Mouse (Mus musculus): ENCODE measurements at regions not wholly inside any gene's neighbourhood (a gene's known extent, or its start where the extent isn't known, plus 50 kb on each side); places are given as distances from the start of the nearest gene placed in this dataset.

DNA sequence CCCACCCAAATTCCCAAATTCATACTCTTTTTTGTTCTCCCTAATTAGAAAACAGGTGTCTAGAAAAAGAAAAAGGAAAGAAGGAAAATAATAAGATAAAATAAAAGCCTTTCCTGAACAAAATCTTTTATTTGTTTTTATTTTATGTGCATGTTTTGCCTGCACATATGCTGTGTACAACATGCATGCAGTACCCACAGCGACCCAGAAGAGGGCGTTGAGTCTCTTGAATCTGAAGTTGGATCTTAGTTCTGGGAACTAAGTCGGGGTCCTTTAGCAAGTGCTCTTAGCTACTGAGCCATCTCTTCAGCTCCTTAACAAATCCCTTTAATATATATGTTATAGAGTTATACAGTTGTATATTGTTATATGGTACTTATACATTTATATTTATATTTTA lies 206.0 kb upstream of the Clint1 start:
- TF ChIP-seq HCFC1 (IDR thresholded peaks at IDR 0.05; ENCODE audit: borderline replicate concordance, insufficient read depth, low read length) (no peak), ZNF384 (IDR thresholded peaks at IDR 0.05; ENCODE audit: low read depth, low read length) (no peak)
